Mouse (Mus musculus): ENCODE results near the gene Cdc42ep5. TPM values are rescaled to one million over a fixed set of nuclear protein-coding genes. Genes with fewer than 3 reads are reported as not detected.
"Not testable (repeated sequence)": the region's sequence is repeated elsewhere in the genome, so short reads cannot be mapped to it uniquely, and the experiment has no call there.

Cdc42ep5 gene
- polyA plus RNA-seq, 1 experiment from 2014 or later: 35.1 TPM

- under 1% methylated on average over 11 of the region's 11 CpGs for WGBS
- peak; percentile 52; the same call in 1 of the 2 replicates for ATAC-seq (ENCODE audit: insufficient number of reproducible peaks, low FRiP score, low TSS enrichment, low read depth)
- Histone ChIP-seq H3K9ac (ENCODE audit: low read length) (peak overlapping the region; percentile 58), H3K27ac (replicated peaks; ENCODE audit: low read depth, low read length) (peak overlapping the region; percentile 73; the same call in 1 of the 2 replicates), H3K36me3 (ENCODE audit: control insufficient read depth, insufficient read depth, low read length) (no peaks in the 10 kb centered on the region), H3K9me3 (ENCODE audit: control insufficient read depth, low read length) (no peaks in the 10 kb centered on the region), H3K4me2 (ENCODE audit: low read depth, severe bottlenecking) (peak overlapping the region; percentile 90), H3K4me1 (ENCODE audit: control insufficient read depth, insufficient read depth, low read length) (no peaks in the 10 kb centered on the region; the same call in 1 of the 2 replicates), H3K4me3 (ENCODE audit: low read depth, low read length) (peak overlapping the region; percentile 51), H3K27me3 (ENCODE audit: control insufficient read depth, insufficient read depth, low read length) (no peaks in the 10 kb centered on the region)
- peak; percentile 62 for DNase-seq (ENCODE audit: low spot score)
Measured at GRCm38 (mm10) chr7:4163571-4164072, 1.0 kb downstream of the Cdc42ep5 start.

GRCm38 (mm10) chr7:4161596-4161995, 3.1 kb downstream of the Cdc42ep5 start:
- H3K9ac ChIP-seq (ENCODE audit: low read length); H3K27me3 ChIP-seq (ENCODE audit: control insufficient read depth, insufficient read depth, low read length); H3K4me1 ChIP-seq (ENCODE audit: control insufficient read depth, insufficient read depth, low read length); H3K4me3 ChIP-seq (ENCODE audit: low read depth, low read length); DNase-seq (ENCODE audit: low spot score); H3K4me2 ChIP-seq (ENCODE audit: low read depth, severe bottlenecking); H3K27ac ChIP-seq (replicated peaks; ENCODE audit: low read depth, low read length); ATAC-seq (ENCODE audit: insufficient number of reproducible peaks, low FRiP score, low TSS enrichment, low read depth); H3K9me3 ChIP-seq (ENCODE audit: control insufficient read depth, low read length); H3K36me3 ChIP-seq (ENCODE audit: control insufficient read depth, insufficient read depth, low read length): not testable (repeated sequence)
- WGBS: 94% methylated on average over 4 of the region's 4 CpGs

- DNase-seq (ENCODE audit: low spot score): no peak
- H3K9ac ChIP-seq (ENCODE audit: low read length): no peak overlapping the region
- no peak overlapping the region for H3K4me3 ChIP-seq (ENCODE audit: low read depth, low read length)
- no peak overlapping the region for H3K4me2 ChIP-seq (ENCODE audit: low read depth, severe bottlenecking)
- peaks cover 2% of the 10 kb centered on the region; the same call in 1 of the 2 replicates for H3K9me3 ChIP-seq (ENCODE audit: control insufficient read depth, low read length)
- ATAC-seq (ENCODE audit: insufficient number of reproducible peaks, low FRiP score, low TSS enrichment, low read depth): no peak
- no peaks in the 10 kb centered on the region for H3K36me3 ChIP-seq (ENCODE audit: control insufficient read depth, insufficient read depth, low read length)
- peaks cover 4% of the 10 kb centered on the region; the same call in 1 of the 2 replicates for H3K4me1 ChIP-seq (ENCODE audit: control insufficient read depth, insufficient read depth, low read length)
- no peak overlapping the region for H3K27ac ChIP-seq (replicated peaks; ENCODE audit: low read depth, low read length)
- peaks cover 15% of the 10 kb centered on the region for H3K27me3 ChIP-seq (ENCODE audit: control insufficient read depth, insufficient read depth, low read length)
- 50% methylated on average over 4 of the region's 4 CpGs for WGBS
Measured at GRCm38 (mm10) chr7:4154976-4155375, 9.7 kb downstream of the Cdc42ep5 start.

- ATAC-seq (ENCODE audit: insufficient number of reproducible peaks, low FRiP score, low TSS enrichment, low read depth): no peak
- no peak overlapping the region for H3K27ac ChIP-seq (replicated peaks; ENCODE audit: low read depth, low read length)
- H3K9ac ChIP-seq (ENCODE audit: low read length): no peak overlapping the region
- peaks cover 15% of the 10 kb centered on the region for H3K27me3 ChIP-seq (ENCODE audit: control insufficient read depth, insufficient read depth, low read length)
- no peak overlapping the region for H3K4me2 ChIP-seq (ENCODE audit: low read depth, severe bottlenecking)
- no peaks in the 10 kb centered on the region for H3K36me3 ChIP-seq (ENCODE audit: control insufficient read depth, insufficient read depth, low read length)
- no peak for DNase-seq (ENCODE audit: low spot score)
- WGBS: 83% methylated on average over 5 of the region's 5 CpGs
- no peak overlapping the region for H3K4me3 ChIP-seq (ENCODE audit: low read depth, low read length)
- peaks cover 7% of the 10 kb centered on the region; the same call in 1 of the 2 replicates for H3K4me1 ChIP-seq (ENCODE audit: control insufficient read depth, insufficient read depth, low read length)
- peaks cover 2% of the 10 kb centered on the region; the same call in 1 of the 2 replicates for H3K9me3 ChIP-seq (ENCODE audit: control insufficient read depth, low read length)
Measured at GRCm38 (mm10) chr7:4154356-4154755, 10.3 kb downstream of the Cdc42ep5 start.

GRCm38 (mm10) chr7:4151241-4151640, 13.4 kb downstream of the Cdc42ep5 start:
- WGBS: 14% methylated on average over 22 of the region's 22 CpGs
- ATAC-seq (ENCODE audit: insufficient number of reproducible peaks, low FRiP score, low TSS enrichment, low read depth): no peak
- Histone ChIP-seq H3K4me2 (ENCODE audit: low read depth, severe bottlenecking) (no peak overlapping the region), H3K36me3 (ENCODE audit: control insufficient read depth, insufficient read depth, low read length) (peaks cover 7% of the 10 kb centered on the region; the same call in 1 of the 2 replicates), H3K9me3 (ENCODE audit: control insufficient read depth, low read length) (peaks cover 2% of the 10 kb centered on the region; the same call in 1 of the 2 replicates), H3K4me1 (ENCODE audit: control insufficient read depth, insufficient read depth, low read length) (peaks cover 7% of the 10 kb centered on the region; the same call in 1 of the 2 replicates), H3K27me3 (ENCODE audit: control insufficient read depth, insufficient read depth, low read length) (peaks cover 15% of the 10 kb centered on the region), H3K9ac (ENCODE audit: low read length) (no peak overlapping the region), H3K4me3 (ENCODE audit: low read depth, low read length) (no peak overlapping the region), H3K27ac (replicated peaks; ENCODE audit: low read depth, low read length) (no peak overlapping the region)
- no peak for DNase-seq (ENCODE audit: low spot score)

- Histone ChIP-seq H3K27ac (replicated peaks; ENCODE audit: low read depth, low read length) (no peak overlapping the region), H3K9ac (ENCODE audit: low read length) (no peak overlapping the region), H3K4me1 (ENCODE audit: control insufficient read depth, insufficient read depth, low read length) (peaks cover 7% of the 10 kb centered on the region; the same call in 1 of the 2 replicates), H3K4me3 (ENCODE audit: low read depth, low read length) (no peak overlapping the region), H3K4me2 (ENCODE audit: low read depth, severe bottlenecking) (peak overlapping the region; percentile 89; the same call in 1 of the 2 replicates), H3K36me3 (ENCODE audit: control insufficient read depth, insufficient read depth, low read length) (peaks cover 12% of the 10 kb centered on the region; the same call in 1 of the 2 replicates), H3K27me3 (ENCODE audit: control insufficient read depth, insufficient read depth, low read length) (peaks cover 15% of the 10 kb centered on the region), H3K9me3 (ENCODE audit: control insufficient read depth, low read length) (peaks cover 2% of the 10 kb centered on the region; the same call in 1 of the 2 replicates)
- WGBS: 9% methylated on average over 14 of the region's 14 CpGs
- DNase-seq (ENCODE audit: low spot score) (no peak), ATAC-seq (ENCODE audit: insufficient number of reproducible peaks, low FRiP score, low TSS enrichment, low read depth) (no peak)
Measured at GRCm38 (mm10) chr7:4150811-4151221, 13.8 kb downstream of the Cdc42ep5 start.

GRCm38 (mm10) chr7:4150059-4150541, 14.6 kb downstream of the Cdc42ep5 start, which contains the start of gene Leng9:
Gene Leng9 (minus strand): TSS chr7:4150374.
- peak within 1 kb of the TSS; percentile 36; the same call in 1 of the 2 replicates for H3K27ac ChIP-seq (replicated peaks; ENCODE audit: low read depth, low read length)
- ATAC-seq (ENCODE audit: insufficient number of reproducible peaks, low FRiP score, low TSS enrichment, low read depth): peak; percentile 38; the same call in 1 of the 2 replicates
- H3K9me3 ChIP-seq (ENCODE audit: control insufficient read depth, low read length): peaks cover 2% of the 10 kb centered on the region; the same call in 1 of the 2 replicates
- H3K4me2 ChIP-seq (ENCODE audit: low read depth, severe bottlenecking): peak within 1 kb of the TSS; percentile 89
- H3K4me1 ChIP-seq (ENCODE audit: control insufficient read depth, insufficient read depth, low read length): peaks cover 7% of the 10 kb centered on the region; the same call in 1 of the 2 replicates
- peak within 1 kb of the TSS; percentile 55 for H3K9ac ChIP-seq (ENCODE audit: low read length)
- 2% methylated on average over 14 of the region's 14 CpGs for WGBS
- H3K4me3 ChIP-seq (ENCODE audit: low read depth, low read length): peak within 1 kb of the TSS; percentile 72
- H3K36me3 ChIP-seq (ENCODE audit: control insufficient read depth, insufficient read depth, low read length): peaks cover 17% of the 10 kb centered on the region
- DNase-seq (ENCODE audit: low spot score): no peak
- peaks cover 15% of the 10 kb centered on the region for H3K27me3 ChIP-seq (ENCODE audit: control insufficient read depth, insufficient read depth, low read length)

- Histone ChIP-seq H3K36me3 (ENCODE audit: control insufficient read depth, insufficient read depth, low read length) (peaks cover 24% of the 10 kb centered on the region), H3K4me3 (ENCODE audit: low read depth, low read length) (peak overlapping the region; percentile 72), H3K4me2 (ENCODE audit: low read depth, severe bottlenecking) (peak overlapping the region; percentile 89), H3K9ac (ENCODE audit: low read length) (peak overlapping the region; percentile 55), H3K9me3 (ENCODE audit: control insufficient read depth, low read length) (peaks cover 2% of the 10 kb centered on the region; the same call in 1 of the 2 replicates), H3K4me1 (ENCODE audit: control insufficient read depth, insufficient read depth, low read length) (peaks cover 7% of the 10 kb centered on the region; the same call in 1 of the 2 replicates), H3K27ac (replicated peaks; ENCODE audit: low read depth, low read length) (peak overlapping the region; percentile 36; the same call in 1 of the 2 replicates), H3K27me3 (ENCODE audit: control insufficient read depth, insufficient read depth, low read length) (peaks cover 15% of the 10 kb centered on the region)
- WGBS: under 1% methylated on average over 64 of the region's 64 CpGs
- DNase-seq (ENCODE audit: low spot score) (peak; percentile 74), ATAC-seq (ENCODE audit: insufficient number of reproducible peaks, low FRiP score, low TSS enrichment, low read depth) (peak; percentile 58)
Measured at GRCm38 (mm10) chr7:4149209-4150054, 15.2 kb downstream of the Cdc42ep5 start.

Data from limb, embryonic 11.5 days (tissue).